Mouse (Mus musculus) spleen, adult 2 months (tissue): ENCODE results near the gene Acat3. TPM values are rescaled to one million over a fixed set of nuclear protein-coding genes. Genes with fewer than 3 reads are reported as not detected.

ENCODE experiments used
- DNase-seq, 2 experiments: peaks; one replicate each; pipeline versions ENCODE4 v3.0.0 to v3.0.0-alpha.2; 2012 to 2021; ENCODE audit warnings: low spot score in 2 of 2, low read depth in 1 of 2
- H3K27ac ChIP-seq: fragments of 200-500 bp; 2 replicates; pipeline ENCODE4 v1.5.1; 2012; ENCODE audit warnings: low read length, inconsistent platforms; ENCODE audit not compliant: insufficient read depth
- H3K27me3 ChIP-seq: fragments of 200-500 bp; 2 replicates; pipeline ENCODE4 v1.6.1; 2012; ENCODE audit warnings: mild to moderate bottlenecking, moderate library complexity, low read length, inconsistent platforms; ENCODE audit not compliant: control insufficient read depth, insufficient read depth
- H3K36me3 ChIP-seq: fragments of 200-500 bp; 2 replicates; pipeline ENCODE4 v1.6.1; 2012; ENCODE audit warnings: mild to moderate bottlenecking, low read length, inconsistent platforms; ENCODE audit not compliant: control insufficient read depth, insufficient read depth
- H3K4me1 ChIP-seq: fragments of 200-500 bp; 2 replicates; pipeline ENCODE4 v1.6.1; 2011; ENCODE audit warnings: inconsistent platforms; ENCODE audit not compliant: control insufficient read depth, insufficient read depth, insufficient read length
- H3K4me3 ChIP-seq: fragments of 200-500 bp; 2 replicates; pipeline ENCODE4 v1.5.1; 2011; ENCODE audit warnings: mild to moderate bottlenecking, inconsistent platforms; ENCODE audit not compliant: insufficient read depth, insufficient read length; ENCODE audit errors: extremely low read depth
- CTCF ChIP-seq: fragments of 200-500 bp; IDR thresholded peaks from 2 replicates; pipeline ENCODE4 v1.5.1; 2011; ENCODE audit warnings: mild to moderate bottlenecking, inconsistent platforms; ENCODE audit not compliant: insufficient read depth, insufficient read length, insufficient replicate concordance; ENCODE audit errors: extremely low read depth
- POLR2A ChIP-seq: fragments of 200-500 bp; IDR thresholded peaks from 2 replicates; pipeline ENCODE4 v1.6.1; 2011; ENCODE audit warnings: low read depth, low read length, inconsistent platforms
- WGBS: fragments of 180-500 bp; shearing (Covaris S2); methylation state at CpG from one replicate; pipeline ENCODE4 v1.1.7; 2018; 5-methylcytosine and 5-hydroxymethylcytosine counted together
- polyA plus RNA-seq: library from polyadenylated mRNA; depleted of rRNA; stranded (reverse); fragments of >200 nt; gene quantifications from 2 replicates; pipeline ENCODE4 v1.2.3, GENCODE M21; 2012

Gene Acat3
- polyA plus RNA-seq, 1 experiment: not detected

GRCm38 (mm10) chr17:12915881-12916583 lies 24.4 kb downstream of the Acat3 start, which contains the start of gene Mrpl18:
TSS of gene Mrpl18 (minus strand) at chr17:12916345.
- Histone ChIP-seq H3K4me3 (peak within 1 kb of the TSS; percentile 82), H3K27me3 (no peaks in the 10 kb centered on the region), H3K36me3 (peaks cover 24% of the 10 kb centered on the region), H3K4me1 (no peaks in the 10 kb centered on the region; the same call in 1 of the 2 replicates), H3K27ac (peak within 1 kb of the TSS; percentile 89)
- WGBS: under 1% methylated on average over 56 of the region's 56 CpGs
- TF ChIP-seq POLR2A: peak; percentile 82
- no peak for TF ChIP-seq CTCF
- peak; percentile 98 to 99 for DNase-seq

- peak within 1 kb of the TSS; percentile 82 for H3K4me3 ChIP-seq
- no peaks in the 10 kb centered on the region for H3K27me3 ChIP-seq
- H3K27ac ChIP-seq: peak within 1 kb of the TSS; percentile 89
- H3K4me1 ChIP-seq: no peaks in the 10 kb centered on the region; the same call in 1 of the 2 replicates
- DNase-seq: peak in 1 of 2 experiments; percentile 11
- peaks cover 23% of the 10 kb centered on the region for H3K36me3 ChIP-seq
- WGBS: 1% methylated on average over 18 of the region's 18 CpGs
- TF ChIP-seq CTCF: no peak
- no peak for TF ChIP-seq POLR2A
Observed at GRCm38 (mm10) chr17:12915488-12915880, 24.9 kb downstream of the Acat3 start, which contains the start of gene Tcp1. TSS of gene Tcp1 (plus strand) at chr17:12915701.

DNA sequence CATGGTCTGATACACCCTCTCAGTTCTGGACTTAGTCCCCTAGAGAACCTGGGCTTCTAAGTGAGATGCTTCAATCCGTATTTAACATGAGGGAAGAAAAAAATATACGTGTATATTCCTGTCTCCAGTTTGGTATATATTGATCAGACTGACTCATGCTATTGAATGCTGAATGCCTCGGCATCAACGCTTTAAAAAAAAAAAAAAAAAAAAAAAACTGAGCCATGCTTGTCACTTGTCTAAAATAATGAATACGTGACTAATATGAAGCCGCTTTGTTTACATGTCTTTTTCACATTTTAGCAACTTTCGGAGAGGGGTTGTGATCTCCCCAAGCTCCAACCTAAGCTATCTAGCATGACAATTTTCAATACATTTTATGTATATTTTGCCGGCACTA lies 30.0 kb downstream of the Acat3 start:
- Histone ChIP-seq H3K4me1 (no peaks in the 10 kb centered on the region; the same call in 1 of the 2 replicates), H3K4me3 (no peak overlapping the region), H3K27me3 (no peaks in the 10 kb centered on the region), H3K36me3 (peaks cover 17% of the 10 kb centered on the region), H3K27ac (no peak overlapping the region)
- 92% methylated on average over 8 of the region's 8 CpGs for WGBS
- no peak for TF ChIP-seq POLR2A
- no peak for TF ChIP-seq CTCF
- DNase-seq: no peak

- H3K4me1 ChIP-seq: no peaks in the 10 kb centered on the region; the same call in 1 of the 2 replicates
Observed at GRCm38 (mm10) chr17:12909361-12910280, 30.8 kb downstream of the Acat3 start, which contains the start of gene Pnldc1. TSS of gene Pnldc1 (minus strand) at chr17:12910230.

GRCm38 (mm10) chr17:12906436-12906835 lies 34.0 kb downstream of the Acat3 start:
- H3K4me1 ChIP-seq: no peaks in the 10 kb centered on the region; the same call in 1 of the 2 replicates
- H3K27ac ChIP-seq: no peak overlapping the region
- no peaks in the 10 kb centered on the region for H3K27me3 ChIP-seq
- DNase-seq: no peak
- H3K36me3 ChIP-seq: peaks cover 4% of the 10 kb centered on the region
- no peak for TF ChIP-seq CTCF
- no peak for TF ChIP-seq POLR2A
- 97% methylated on average over 9 of the region's 9 CpGs for WGBS
- no peak overlapping the region for H3K4me3 ChIP-seq

More at GRCm38 (mm10) chr17:12909361-12910280, 30.8 kb downstream of the Acat3 start, which contains the start of gene Pnldc1:
- H3K36me3 ChIP-seq: peaks cover 17% of the 10 kb centered on the region
- 93% methylated on average over 35 of the region's 35 CpGs for WGBS
- H3K27me3 ChIP-seq: no peaks in the 10 kb centered on the region
- TF ChIP-seq POLR2A: no peak
- no peak for TF ChIP-seq CTCF
- no peak within 1 kb of the TSS for H3K4me3 ChIP-seq
- DNase-seq: no peak
- H3K27ac ChIP-seq: no peak within 1 kb of the TSS

DNA sequence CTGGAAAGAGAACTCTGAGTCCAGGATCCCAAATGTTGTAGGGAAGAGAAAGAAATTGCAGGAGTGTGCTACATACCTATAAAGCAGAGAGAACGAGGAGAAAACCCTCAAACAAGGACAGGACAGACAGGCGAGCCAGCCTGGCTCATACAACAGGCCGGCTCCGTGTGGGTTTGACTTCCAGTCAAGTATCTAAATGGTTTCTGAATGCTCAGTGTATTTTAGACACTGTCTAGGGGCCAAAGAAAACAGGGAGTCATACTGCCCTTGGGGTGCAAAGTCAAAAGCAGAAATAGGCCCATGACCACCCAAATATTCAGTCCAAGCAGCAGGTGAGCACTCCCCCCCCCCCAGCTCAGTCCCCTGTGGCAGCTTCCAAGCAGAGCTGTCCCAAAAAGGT lies 34.6 kb downstream of the Acat3 start:
- no peak overlapping the region for H3K4me3 ChIP-seq
- peaks cover 2% of the 10 kb centered on the region; the same call in 1 of the 2 replicates for H3K36me3 ChIP-seq
- DNase-seq: no peak
- no peak overlapping the region for H3K27ac ChIP-seq
- TF ChIP-seq CTCF (no peak), POLR2A (no peak)
- no peaks in the 10 kb centered on the region; the same call in 1 of the 2 replicates for H3K4me1 ChIP-seq
- WGBS: 90% methylated on average over 4 of the region's 4 CpGs
- H3K27me3 ChIP-seq: no peaks in the 10 kb centered on the region
